Mouse (Mus musculus) intestine, embryonic 16.5 days (tissue): ENCODE data around the gene Gimap8. TPM values are rescaled to one million over a fixed set of nuclear protein-coding genes. Genes with fewer than 3 reads are reported as not detected.

Experiments used
- ATAC-seq: fragments of 200-750 bp; cut with Nextera tagmentation; 2 replicates; pipeline ENCODE4 v1.8.0; 2017; ENCODE audit warnings: moderate TSS enrichment, moderate library complexity
- H3K27ac ChIP-seq: fragments of 300-500 bp; sonication (generic); 2 replicates; pipeline ENCODE4 v1.5.1; 2014; ENCODE audit warnings: mild to moderate bottlenecking, low read length
- H3K27me3 ChIP-seq: fragments of 300-500 bp; sonication (generic); replicated peaks from 2 replicates; pipeline ENCODE4 v1.6.1; 2014; ENCODE audit warnings: low read length, control low read depth, mixed read lengths; ENCODE audit not compliant: control insufficient read depth, insufficient read depth
- H3K36me3 ChIP-seq: fragments of 300-500 bp; sonication (generic); 2 replicates; pipeline ENCODE4 v1.6.1; 2014; ENCODE audit warnings: low read length, control low read depth; ENCODE audit not compliant: control insufficient read depth, insufficient read depth
- H3K4me1 ChIP-seq: fragments of 300-500 bp; sonication (generic); 2 replicates; pipeline ENCODE4 v1.6.1; 2014; ENCODE audit warnings: low read length, control low read depth, mixed read lengths; ENCODE audit not compliant: control insufficient read depth, insufficient read depth
- H3K4me2 ChIP-seq: fragments of 300-500 bp; sonication (generic); 2 replicates; pipeline ENCODE4 v1.6.1; 2014; ENCODE audit warnings: low read depth, low read length, control low read depth
- H3K4me3 ChIP-seq: fragments of 300-500 bp; sonication (generic); 2 replicates; pipeline ENCODE4 v1.5.1; 2014; ENCODE audit warnings: mild to moderate bottlenecking, low read length
- H3K9ac ChIP-seq: fragments of 300-500 bp; sonication (generic); 2 replicates; pipeline ENCODE4 v1.6.1; 2014; ENCODE audit warnings: low read depth, low read length
- H3K9me3 ChIP-seq: fragments of 300-500 bp; sonication (generic); 2 replicates; pipeline ENCODE4 v1.6.1; 2016; ENCODE audit warnings: low read length, control low read depth; ENCODE audit not compliant: control insufficient read depth
- WGBS: fragments of 180-500 bp; shearing (Covaris S2); extraction: QIAGEN DNeasy Blood & Tissue Kit; methylation state at CpG from one replicate; pipeline ENCODE4 v1.1.7; 2014; 5-methylcytosine and 5-hydroxymethylcytosine counted together
- polyA plus RNA-seq: library from polyadenylated mRNA; unstranded; fragments of >200 nt; fragmentation: Nextera tagmentation; extraction: Ambion mirVana; gene quantifications from 2 replicates; pipeline ENCODE4 v1.2.1, GENCODE M21; 2015

Gimap8 gene
- polyA plus RNA-seq, 1 experiment from 2014 or later: 1.7 TPM

- no peaks in the 10 kb centered on the region for H3K36me3 ChIP-seq
Observed at GRCm38 (mm10) chr6:48692962-48693361, 45.9 kb downstream of the Gimap8 start.

GRCm38 (mm10) chr6:48696830-48697554 lies 50.0 kb downstream of the Gimap8 start:
- H3K27ac ChIP-seq: no peak overlapping the region

More at GRCm38 (mm10) chr6:48692962-48693361, 45.9 kb downstream of the Gimap8 start:
- Histone ChIP-seq H3K4me1 (no peaks in the 10 kb centered on the region), H3K4me2 (no peak overlapping the region), H3K4me3 (no peak overlapping the region), H3K9ac (no peak overlapping the region), H3K9me3 (no peaks in the 10 kb centered on the region), H3K27ac (no peak overlapping the region), H3K27me3 (no peaks in the 10 kb centered on the region)
- ATAC-seq: no peak
- 79% methylated on average over 6 of the region's 6 CpGs for WGBS

GRCm38 (mm10) chr6:48697555-48697930 lies 50.5 kb downstream of the Gimap8 start:
- 49% methylated on average over 1 of the region's 1 CpGs for WGBS
- no peak for ATAC-seq
- Histone ChIP-seq H3K27me3 (no peaks in the 10 kb centered on the region), H3K4me1 (no peaks in the 10 kb centered on the region), H3K27ac (no peak overlapping the region), H3K4me3 (no peak overlapping the region), H3K9ac (no peak overlapping the region), H3K9me3 (no peaks in the 10 kb centered on the region), H3K36me3 (no peaks in the 10 kb centered on the region), H3K4me2 (no peak overlapping the region)

More at GRCm38 (mm10) chr6:48696830-48697554, 50.0 kb downstream of the Gimap8 start:
- no peak for ATAC-seq
- Histone ChIP-seq H3K4me2 (no peak overlapping the region), H3K4me1 (no peaks in the 10 kb centered on the region), H3K9ac (no peak overlapping the region), H3K36me3 (no peaks in the 10 kb centered on the region), H3K9me3 (no peaks in the 10 kb centered on the region), H3K4me3 (no peak overlapping the region), H3K27me3 (no peaks in the 10 kb centered on the region)
- WGBS: 87% methylated on average over 4 of the region's 4 CpGs

- H3K9me3 ChIP-seq: no peaks in the 10 kb centered on the region
- no peak for ATAC-seq
- H3K4me2 ChIP-seq: no peak overlapping the region
- H3K9ac ChIP-seq: no peak overlapping the region
- no peaks in the 10 kb centered on the region for H3K27me3 ChIP-seq
- WGBS: 81% methylated on average over 7 of the region's 7 CpGs
- no peaks in the 10 kb centered on the region for H3K36me3 ChIP-seq
- H3K27ac ChIP-seq: no peak overlapping the region
- H3K4me3 ChIP-seq: no peak overlapping the region
- H3K4me1 ChIP-seq: no peaks in the 10 kb centered on the region
Observed at GRCm38 (mm10) chr6:48698066-48698856, 51.2 kb downstream of the Gimap8 start.

- no peak for ATAC-seq
- no peak overlapping the region for H3K4me3 ChIP-seq
- H3K36me3 ChIP-seq: no peaks in the 10 kb centered on the region
- H3K27ac ChIP-seq: no peak overlapping the region
- H3K9ac ChIP-seq: no peak overlapping the region
- H3K4me1 ChIP-seq: no peaks in the 10 kb centered on the region
- H3K4me2 ChIP-seq: no peak overlapping the region
- no peaks in the 10 kb centered on the region for H3K27me3 ChIP-seq
- whole genome bisulfite sequencing: 86% methylated on average over 3 of the region's 3 CpGs
- no peaks in the 10 kb centered on the region for H3K9me3 ChIP-seq
Observed at GRCm38 (mm10) chr6:48698888-48699287, 51.9 kb downstream of the Gimap8 start.

- ATAC-seq: 0 out of 2 replicates have a peak, but pooled peaks have one; percentile 21
- 47% methylated on average over 5 of the region's 5 CpGs for WGBS
- Histone ChIP-seq H3K4me2 (no peak overlapping the region), H3K36me3 (no peaks in the 10 kb centered on the region), H3K4me1 (no peaks in the 10 kb centered on the region), H3K4me3 (no peak overlapping the region), H3K9me3 (no peaks in the 10 kb centered on the region), H3K27me3 (no peaks in the 10 kb centered on the region), H3K27ac (peak overlapping the region; percentile 24; the same call in 1 of the 2 replicates), H3K9ac (no peak overlapping the region)
Observed at GRCm38 (mm10) chr6:48700251-48701075, 53.4 kb downstream of the Gimap8 start.

- no peaks in the 10 kb centered on the region for H3K27me3 ChIP-seq
- no peak overlapping the region for H3K9ac ChIP-seq
- H3K27ac ChIP-seq: no peak overlapping the region
- no peaks in the 10 kb centered on the region for H3K9me3 ChIP-seq
- no peak overlapping the region for H3K4me2 ChIP-seq
- 85% methylated on average over 7 of the region's 7 CpGs for WGBS
- no peaks in the 10 kb centered on the region for H3K36me3 ChIP-seq
- H3K4me3 ChIP-seq: no peak overlapping the region
- ATAC-seq: no peak
- H3K4me1 ChIP-seq: no peaks in the 10 kb centered on the region
Observed at GRCm38 (mm10) chr6:48702146-48702545, 55.1 kb downstream of the Gimap8 start.

GRCm38 (mm10) chr6:48702601-48703000 lies 55.6 kb downstream of the Gimap8 start:
- no peak for ATAC-seq
- 72% methylated on average over 5 of the region's 5 CpGs for WGBS
- no peaks in the 10 kb centered on the region for H3K9me3 ChIP-seq
- no peak overlapping the region for H3K9ac ChIP-seq
- H3K27me3 ChIP-seq: no peaks in the 10 kb centered on the region
- H3K4me1 ChIP-seq: no peaks in the 10 kb centered on the region
- H3K4me2 ChIP-seq: no peak overlapping the region
- H3K36me3 ChIP-seq: no peaks in the 10 kb centered on the region
- H3K27ac ChIP-seq: no peak overlapping the region
- H3K4me3 ChIP-seq: no peak overlapping the region

- Histone ChIP-seq H3K4me1 (no peaks in the 10 kb centered on the region), H3K4me2 (no peak overlapping the region), H3K27ac (no peak overlapping the region), H3K9me3 (no peaks in the 10 kb centered on the region), H3K36me3 (no peaks in the 10 kb centered on the region), H3K9ac (no peak overlapping the region), H3K27me3 (no peaks in the 10 kb centered on the region), H3K4me3 (no peak overlapping the region)
- ATAC-seq: no peak
Observed at GRCm38 (mm10) chr6:48704146-48704545, 57.1 kb downstream of the Gimap8 start.
